Mouse (Mus musculus) adrenal gland, adult 18-20 months (tissue): ENCODE measurements around the gene Il6ra. TPM values are rescaled to one million over a fixed set of nuclear protein-coding genes. Genes with fewer than 3 reads are reported as not detected.
"Not testable (repeated sequence)": the region's sequence is repeated elsewhere in the genome, so short reads cannot be mapped to it uniquely, and the experiment has no call there.

Experiments
- DNase-seq, 2 experiments: peaks; one replicate each; pipeline ENCODE4 v3.0.0; 2021 to 2022; ENCODE audit warnings: low spot score in 2 of 2
- total RNA-seq, 2 experiments: library from RNA; stranded (reverse); gene quantifications; 1 replicate in 1 of 2; 2 replicates in 1 of 2; pipeline ENCODE4 v1.2.3; 2021

The Il6ra gene
- total RNA-seq, 2 experiments from 2014 or later, result 7.8 to 13.9 TPM

DNA sequence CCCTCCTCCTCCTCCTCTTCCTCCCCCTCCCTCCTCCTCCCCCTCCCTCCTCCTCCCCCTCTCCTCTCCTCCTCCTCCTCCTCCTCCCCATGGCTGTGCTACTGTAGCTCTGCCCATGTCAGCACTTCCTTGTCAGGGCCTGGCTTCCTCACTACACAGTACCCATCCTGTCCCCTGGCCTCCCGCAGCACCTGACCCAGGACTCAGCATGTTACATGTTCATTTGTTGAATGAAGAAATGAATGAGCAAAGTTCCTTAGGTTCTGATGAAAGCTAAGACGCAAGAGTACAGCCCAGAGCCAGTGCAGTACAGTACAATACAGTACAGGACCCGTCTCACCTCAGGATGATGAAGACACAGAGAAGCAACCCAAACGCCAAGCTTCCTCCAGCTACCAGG lies 36.5 kb downstream of the Il6ra start:
- DNase-seq, result no peak

DNA sequence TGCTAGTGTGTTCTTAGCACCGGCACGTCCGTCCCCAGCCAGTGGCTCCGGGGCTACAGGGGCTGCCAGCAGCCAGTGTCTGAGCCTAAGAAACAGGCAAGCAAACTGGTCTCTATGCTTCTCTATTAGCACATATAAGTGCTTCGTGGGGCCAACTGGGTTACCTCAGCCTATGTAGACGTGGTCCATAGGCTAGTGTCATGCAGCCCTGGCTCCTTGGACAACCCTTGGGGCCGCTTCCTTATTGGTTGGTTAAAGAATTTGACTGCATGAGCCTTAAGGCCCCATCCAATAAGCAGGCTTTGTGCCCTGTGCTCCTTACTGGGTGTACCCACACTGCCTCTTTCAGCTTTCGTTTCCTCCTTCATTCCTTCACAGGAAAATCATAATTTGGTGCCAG lies 37.2 kb downstream of the Il6ra start:
- DNase-seq, result no peak

DNA sequence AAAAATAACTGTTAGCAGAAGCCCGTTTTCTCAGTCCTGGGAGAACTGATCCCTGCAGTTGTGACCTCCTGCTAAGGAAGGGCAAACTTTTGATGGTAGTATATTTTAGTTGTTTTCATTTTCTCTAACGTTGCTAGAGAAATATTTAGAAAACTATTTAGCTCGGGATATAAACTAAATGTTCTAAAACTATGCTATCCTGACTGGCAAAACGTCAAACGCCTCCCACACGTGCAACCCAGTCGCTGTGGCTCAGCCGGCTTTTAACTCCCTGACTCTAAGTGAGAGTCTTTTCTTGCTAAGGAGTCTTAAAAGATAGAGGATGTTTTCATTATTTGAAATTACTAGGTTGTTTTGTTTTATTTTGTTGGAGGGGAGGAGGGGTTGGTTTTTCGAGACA lies 38.0 kb downstream of the Il6ra start:
- DNase-seq, result no peak

DNA sequence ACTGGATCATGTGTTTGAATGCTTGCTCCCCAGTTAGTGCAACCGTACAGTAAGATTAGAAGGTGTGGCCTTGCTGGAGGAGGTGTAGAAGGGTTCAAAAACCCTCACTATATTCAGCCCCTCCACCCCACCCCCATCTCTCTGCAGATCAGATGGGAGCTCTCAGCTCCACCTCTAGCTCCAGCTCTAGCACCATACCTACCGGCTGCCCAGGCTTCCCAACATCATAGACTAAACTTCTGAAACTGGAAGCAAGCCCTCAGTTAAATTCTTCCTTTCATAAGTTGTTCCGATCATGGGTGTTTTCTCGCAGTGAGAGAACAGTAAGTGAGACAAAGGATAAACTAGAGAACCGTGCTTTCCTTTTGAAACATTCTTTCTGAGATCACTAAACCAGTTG lies 38.9 kb downstream of the Il6ra start:
- no peak for DNase-seq

DNA sequence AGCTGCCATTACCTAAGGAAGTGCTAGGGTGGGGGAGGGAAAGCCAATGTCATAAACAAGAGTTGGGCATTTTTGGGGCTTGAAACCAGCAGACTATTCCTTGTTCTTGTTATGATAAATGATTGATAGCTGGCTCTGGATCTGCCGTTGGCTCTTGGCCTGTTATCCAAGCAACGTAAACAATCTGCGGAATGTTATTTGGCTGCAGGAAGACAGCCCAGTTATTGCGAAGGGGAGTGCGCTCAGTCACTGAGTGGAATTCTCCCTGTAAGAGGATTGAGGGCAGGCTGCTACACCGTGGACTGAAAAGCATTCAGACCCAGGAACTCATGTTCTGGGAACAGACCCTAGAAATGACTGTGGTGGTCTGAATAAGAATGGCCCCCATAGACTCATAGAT lies 40.3 kb downstream of the Il6ra start:
- DNase-seq, result no peak

DNA sequence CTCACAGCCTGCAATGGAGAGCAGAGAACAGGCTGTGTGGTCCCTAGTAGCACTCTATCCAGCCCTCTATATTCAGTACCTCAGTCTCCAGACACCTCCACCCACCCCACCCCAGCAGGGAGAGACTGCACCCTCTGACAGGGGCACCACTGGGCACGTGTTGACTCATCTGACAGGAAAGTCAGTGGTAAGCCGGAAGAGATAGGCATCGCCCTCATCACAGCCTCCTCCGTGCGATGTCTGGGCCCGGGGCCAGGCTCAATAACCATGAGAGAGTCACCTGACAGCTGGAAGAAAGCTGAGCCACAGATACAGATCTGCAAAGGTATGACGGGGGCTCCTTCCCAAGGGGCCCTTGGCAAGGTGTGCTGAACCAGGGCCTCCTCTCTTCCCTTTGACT lies 40.8 kb downstream of the Il6ra start:
- DNase-seq, result no peak

DNA sequence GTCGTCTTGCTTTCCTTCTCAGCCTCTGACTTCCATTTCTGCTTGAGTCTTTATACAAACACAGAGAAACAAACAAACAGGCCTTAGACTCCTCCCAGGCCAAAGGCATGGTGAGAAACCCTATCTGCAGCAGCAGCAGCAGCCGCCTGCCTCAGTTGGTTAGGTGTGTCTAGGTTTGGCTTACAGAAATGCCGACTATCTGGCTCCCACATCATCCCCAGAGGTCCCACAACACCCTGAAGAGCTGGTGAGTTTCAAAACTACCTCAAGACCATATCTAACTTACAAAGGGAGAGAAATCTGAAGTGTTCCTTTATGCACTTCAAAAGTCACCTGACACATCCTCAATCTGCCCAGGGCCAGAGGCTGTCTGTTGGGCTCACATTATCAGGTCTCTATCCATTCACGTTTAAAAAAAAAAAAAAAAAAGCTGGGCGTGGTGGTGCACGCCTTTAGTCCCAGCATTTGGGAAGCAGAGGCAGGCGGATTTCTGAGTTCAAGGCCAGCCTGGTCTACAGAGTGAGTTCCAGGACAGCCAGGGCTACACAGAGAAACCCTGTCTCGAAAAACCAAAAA lies 41.6 kb downstream of the Il6ra start:
- no peak for DNase-seq

DNA sequence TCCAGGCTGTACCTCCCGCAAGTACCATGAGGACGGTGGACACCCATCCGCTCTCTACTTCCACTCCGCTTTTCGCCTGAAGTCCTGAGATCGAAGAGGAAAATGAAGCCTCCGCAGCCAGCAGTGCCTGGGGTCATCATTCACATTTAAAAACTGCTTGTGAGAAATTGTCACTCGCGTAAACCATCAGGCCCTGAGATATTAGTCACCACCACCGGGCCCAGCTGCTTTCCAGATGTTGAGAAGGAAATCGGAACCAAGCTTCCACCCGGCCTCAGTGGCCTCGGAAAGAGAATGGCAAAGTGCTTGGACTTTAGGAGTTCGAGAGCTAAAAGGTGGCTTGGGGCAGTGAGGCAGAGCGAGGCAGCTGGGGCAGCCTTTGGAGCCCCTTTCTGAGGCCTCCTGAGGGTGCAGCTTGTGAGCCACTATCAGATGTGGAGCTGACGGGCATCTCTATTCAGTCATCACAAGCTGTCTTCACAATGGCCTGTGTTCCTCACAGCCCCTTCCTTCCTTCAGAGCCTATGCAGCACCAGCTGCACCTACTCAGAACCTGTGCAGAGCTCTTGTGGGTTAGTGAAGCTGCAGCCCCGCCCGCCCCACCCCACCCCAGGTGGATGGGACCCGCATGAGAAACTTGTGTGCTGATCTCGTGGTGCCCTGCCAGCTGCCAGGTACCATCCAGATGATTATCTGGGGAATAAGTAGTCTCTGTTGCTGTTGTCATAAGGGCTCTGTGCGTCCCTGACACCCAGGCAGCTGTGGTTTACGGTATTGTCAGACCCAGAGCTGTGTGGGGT lies 42.3 kb downstream of the Il6ra start:
- DNase-seq, result no peak

DNA sequence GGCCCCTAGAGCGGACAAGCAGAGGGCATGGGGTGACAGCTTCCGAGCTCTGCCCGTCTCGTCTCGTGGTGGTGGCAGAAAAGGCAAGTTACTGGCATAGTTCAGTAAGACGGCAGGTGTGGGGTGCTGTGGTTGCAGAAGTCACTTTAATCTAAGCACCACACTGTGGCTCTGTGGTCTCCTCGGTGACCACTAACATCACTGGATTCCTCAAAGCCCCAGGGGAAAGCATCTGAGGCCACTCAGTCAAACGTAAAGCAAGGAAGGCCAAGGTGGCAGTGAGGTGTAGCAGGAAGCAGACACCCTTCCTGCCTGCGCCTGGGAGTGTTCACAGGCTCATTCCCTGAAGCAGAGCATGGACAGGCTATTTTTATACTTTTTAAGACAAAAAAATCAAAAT lies 43.4 kb downstream of the Il6ra start:
- no peak for DNase-seq

DNA sequence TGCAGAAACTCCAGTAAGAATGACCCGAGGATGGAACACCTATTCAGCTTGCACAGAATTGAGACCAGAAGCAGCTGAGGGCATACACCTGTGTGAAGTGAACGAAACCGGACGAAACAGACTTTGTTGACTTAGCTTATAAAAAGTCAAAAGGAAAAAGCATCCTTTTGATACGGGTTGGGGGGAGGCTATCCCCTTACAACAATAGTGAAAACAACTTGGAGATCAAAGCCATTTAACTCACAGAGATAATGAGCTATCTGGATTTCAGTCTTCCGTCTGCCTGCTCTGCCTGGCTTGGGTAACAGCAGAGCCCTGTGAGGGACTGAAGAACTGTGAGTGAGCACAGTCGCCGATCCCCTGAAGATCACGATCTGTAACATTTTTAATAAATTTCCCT lies 44.0 kb downstream of the Il6ra start:
- DNase-seq, result no peak

DNA sequence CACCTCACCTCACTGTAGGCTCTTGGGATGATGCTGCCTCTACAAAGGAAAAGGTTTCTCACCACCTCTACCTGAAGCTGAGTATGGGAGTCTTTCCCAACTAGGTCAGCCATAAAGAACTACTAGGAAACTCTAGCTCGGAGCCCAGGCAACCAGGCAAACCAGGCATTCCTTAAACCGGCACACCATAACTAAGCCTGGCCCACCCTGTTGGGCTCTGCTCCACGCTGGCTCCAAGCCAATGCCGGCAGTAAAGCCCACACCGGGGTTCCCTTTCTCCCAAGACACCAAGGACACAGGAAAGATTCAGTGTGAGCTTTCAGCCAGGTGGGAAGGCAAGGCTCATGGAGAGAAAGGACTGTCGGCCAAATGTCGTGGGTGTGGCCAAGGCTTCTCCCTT lies 44.6 kb downstream of the Il6ra start:
- no peak for DNase-seq

DNA sequence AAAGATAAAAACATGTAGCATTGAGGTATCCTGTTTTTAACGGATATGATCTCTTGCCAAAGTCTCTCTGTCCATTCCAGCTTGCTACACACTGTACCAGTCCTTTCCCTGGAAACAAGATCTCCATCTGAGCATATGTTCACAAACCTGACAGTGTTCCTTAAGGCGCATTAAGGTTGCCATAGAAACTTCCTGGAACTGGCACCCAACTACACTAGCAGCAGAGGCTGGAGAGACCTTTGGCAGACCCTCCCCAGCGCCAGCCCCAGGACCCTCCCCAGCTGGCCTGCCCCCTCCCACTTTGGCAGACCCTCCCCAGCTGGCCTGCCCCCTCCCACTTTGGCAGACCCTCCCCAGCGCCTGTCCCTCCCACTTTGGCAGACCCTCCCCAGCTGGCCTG lies 45.3 kb downstream of the Il6ra start:
- no peak for DNase-seq

DNA sequence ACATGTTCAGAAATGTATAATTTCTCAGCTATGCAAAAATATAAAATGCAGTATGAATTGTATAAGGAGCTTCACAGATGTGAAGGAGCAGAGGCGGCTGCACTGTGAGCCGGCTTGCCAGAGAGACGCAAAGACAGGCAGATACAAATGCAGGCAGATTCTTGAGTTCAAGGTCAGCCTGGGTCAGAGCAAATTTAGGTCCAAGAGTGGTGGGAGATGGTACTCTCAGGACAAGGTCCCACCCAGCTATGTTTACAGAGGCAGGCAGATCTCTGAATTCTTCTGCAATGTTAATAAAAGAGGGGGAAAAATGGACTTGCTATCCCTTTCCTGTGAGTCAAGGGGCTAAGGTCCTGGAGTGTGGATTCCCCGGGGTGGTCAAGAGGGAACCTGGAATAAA lies 47.2 kb downstream of the Il6ra start:
- no peak for DNase-seq

DNA sequence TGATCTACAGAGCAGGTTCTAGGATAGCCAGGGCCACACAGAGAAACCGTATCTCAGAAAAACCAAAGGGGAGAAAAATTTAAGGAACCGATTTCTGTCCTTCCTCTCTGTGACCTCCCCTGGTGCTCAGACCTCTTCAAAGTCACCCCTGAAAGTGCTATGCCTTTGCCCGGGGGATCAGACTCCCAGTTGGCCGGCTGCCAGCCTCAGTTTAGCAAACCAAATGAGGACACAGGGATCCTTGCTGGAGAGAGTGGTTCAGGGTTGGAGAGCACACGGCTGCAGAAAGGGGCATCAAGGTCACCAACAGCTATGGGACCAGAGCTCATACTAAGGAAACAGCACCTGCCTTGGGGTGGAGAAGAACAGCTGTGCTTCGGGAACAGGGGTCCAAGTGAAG lies 48.0 kb downstream of the Il6ra start:
- DNase-seq, result no peak

DNA sequence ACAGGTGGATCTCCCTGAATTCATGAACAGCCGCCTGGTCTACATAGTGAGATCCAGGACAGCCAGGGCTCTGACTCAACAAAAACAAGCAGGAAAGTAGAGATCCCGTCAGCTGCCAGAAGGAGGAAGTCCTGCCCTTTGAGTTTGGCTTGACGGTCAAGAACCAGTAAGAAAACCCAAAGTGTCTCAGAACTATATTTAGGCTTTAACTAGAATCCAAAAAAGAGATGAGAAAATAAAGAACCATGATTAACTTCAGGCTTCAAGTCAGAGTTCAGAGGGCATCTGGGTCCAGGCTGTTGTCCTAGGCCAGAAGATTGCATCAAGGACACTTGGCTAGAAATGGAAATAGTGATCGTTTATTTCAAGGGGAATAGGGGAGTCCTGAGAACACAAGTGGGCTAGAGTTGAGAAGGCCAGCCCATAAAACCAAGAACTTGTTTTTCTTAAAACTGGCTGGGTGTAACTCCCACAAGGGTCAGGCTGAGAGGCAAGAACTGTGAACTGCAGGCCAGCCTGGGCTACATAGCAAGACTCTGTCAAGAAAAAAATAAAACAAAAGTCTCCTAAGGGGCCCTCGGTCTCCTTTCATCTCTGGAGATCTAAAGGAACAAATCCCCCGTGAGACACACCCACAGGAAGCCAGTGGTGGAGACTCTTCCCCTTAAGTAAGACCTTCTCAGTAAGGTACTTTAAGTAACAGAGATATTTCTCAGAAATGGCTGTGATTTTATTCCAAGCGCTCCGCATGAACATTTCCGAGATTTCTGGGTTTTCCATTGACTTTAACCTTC lies 49.1 kb downstream of the Il6ra start:
- DNase-seq, result no peak

DNA sequence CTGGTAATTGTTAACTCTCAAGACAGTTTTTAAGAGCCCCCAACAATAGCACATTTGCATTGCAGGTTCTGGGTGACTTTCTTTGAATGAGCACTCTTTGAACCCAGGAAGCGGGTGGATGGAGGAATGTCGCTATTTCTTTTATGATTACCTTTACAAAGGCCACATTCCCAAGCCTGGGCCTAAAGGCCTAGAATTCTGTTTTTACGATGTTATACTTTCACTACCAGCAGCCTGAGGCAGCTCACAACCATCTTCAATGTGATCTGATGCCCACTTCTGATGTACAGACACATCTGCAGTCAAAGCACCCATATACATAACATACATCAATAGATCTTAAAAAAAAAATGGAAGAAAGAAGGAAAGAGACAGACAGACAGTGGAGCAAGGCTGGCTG lies 49.7 kb downstream of the Il6ra start:
- not testable (repeated sequence) for DNase-seq

DNA sequence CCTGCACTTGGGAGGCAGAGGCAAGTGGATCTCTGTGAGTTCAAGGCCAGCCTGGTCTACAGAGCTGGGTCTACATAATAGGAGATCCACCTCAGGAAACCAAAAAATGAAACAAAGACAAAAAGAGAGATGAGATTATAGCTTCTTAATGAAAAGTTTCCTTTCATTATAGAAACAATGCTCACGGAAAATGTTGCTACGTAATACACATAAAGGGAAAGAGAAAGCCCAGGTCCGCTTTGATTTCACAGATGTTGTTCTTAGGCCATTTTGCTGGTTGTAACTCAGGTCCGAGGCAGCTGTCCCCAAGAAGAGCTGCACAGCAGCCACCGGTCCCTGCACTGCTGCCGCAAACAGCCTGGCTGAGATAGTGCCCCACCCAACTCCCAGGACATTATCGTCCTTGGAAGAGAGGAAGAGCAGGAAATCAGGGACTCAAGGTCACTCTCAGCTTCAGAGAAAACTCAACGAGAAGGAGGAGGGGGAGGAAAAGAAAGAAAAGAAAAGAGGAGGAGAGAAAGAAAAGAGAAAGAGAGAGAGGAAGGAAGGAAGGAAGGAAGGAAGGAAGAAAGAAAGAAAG lies 50.7 kb downstream of the Il6ra start:
- DNase-seq, result no peak

DNA sequence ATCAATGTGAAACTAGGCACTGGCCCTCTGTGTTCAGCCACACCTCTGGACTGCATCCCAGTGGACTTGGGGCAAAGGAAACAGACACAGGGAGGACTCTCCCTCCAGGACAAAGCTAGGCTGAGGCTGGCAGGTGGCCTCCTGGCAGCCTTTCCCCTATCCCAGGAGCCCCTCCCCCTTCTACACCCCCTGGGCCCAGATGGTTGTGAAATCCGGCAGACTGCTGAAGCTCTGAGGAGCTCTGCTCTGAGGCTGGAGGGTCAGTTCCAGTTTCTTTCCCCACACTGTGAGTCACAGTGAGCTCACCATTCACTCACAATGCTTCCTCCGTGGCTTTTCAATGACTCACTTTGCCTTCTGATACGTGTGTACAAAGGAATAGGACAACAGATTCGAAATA lies 51.9 kb downstream of the Il6ra start:
- peak; percentile 57 to 64 for DNase-seq

DNA sequence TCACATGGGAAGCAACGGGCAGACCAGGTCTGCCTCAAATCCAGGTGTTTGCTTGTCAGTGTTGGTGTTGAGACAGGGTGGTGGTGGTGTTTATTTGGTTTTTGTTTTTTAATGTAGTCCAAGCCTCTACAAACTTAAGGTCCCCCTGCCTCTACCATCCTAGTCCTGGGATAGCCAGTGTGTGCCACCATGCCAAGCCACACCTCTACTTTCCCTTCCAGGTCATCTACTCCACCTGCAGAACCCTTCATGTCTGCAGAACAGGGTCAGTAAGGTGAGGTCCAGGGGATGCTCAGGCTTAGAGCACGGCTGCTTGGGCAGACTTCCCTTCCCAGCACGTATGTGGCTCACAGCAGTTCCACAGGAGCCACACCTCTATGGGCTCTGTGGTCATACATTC lies 52.7 kb downstream of the Il6ra start:
- DNase-seq, result no peak

DNA sequence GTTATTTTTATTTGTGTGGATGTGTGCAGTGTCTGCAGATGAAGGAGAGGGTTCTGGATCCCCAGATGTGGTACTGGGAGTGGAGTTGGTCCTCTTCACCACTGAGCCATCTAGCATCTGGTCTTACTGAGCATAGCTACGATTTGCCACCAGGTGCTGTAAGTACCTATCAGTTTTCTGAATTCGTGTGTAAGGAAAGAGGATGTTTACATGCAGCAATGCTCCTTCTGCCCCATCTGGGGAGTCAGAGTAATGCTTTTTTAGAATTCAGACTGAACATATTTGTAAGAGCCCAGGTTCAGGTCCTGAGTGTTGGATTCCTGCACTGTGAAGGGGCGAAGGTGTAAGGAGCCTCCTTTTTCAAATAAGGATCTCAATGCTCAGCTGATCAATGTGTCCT lies 53.1 kb downstream of the Il6ra start:
- no peak for DNase-seq

DNA sequence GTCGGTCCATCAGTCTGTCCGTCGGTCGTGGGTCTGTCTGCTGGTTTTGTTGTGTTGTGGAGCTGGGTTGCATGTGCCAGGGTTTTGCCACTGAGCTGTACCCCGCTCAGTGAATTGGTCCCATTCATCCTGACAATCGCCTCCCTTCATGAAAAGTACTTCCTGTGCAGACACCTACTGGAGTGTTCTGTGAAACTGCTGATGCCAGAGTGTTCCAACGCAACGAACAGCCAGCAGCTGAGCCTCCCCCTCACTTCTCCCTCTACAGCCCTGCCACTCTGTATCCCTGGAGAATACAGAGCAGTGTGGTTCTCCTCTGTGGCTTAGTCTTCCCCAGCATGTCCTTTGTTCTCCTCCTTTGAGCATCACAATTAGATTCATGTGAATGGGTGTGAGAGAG lies 54.1 kb downstream of the Il6ra start:
- DNase-seq, result no peak

DNA sequence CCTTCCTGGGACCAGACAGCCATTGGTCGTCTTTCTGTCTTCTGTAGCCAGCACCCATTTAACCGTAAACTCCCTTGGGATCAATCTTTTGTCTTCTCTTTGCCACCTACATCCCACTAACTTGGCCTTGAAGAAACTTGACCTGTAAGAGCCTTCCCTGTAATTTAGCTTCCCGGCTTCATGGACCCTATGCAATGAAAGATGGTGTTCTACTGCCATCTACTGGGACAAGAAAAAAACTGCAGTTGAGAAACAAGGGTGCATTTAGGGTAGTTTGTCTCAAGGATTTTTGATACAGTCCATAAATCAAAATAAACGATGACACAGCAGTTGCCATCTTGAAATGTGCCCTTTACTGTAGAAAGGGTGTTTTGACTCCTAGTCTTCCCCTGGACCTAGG lies 54.9 kb downstream of the Il6ra start:
- DNase-seq, result no peak
